Mouse (Mus musculus): ENCODE measurements around the gene Igdcc4. TPM values are rescaled to one million over a fixed set of nuclear protein-coding genes. Genes with fewer than 3 reads are reported as not detected.

Igdcc4 gene
- polyA plus RNA-seq, 1 experiment = 15.5 TPM

DNA sequence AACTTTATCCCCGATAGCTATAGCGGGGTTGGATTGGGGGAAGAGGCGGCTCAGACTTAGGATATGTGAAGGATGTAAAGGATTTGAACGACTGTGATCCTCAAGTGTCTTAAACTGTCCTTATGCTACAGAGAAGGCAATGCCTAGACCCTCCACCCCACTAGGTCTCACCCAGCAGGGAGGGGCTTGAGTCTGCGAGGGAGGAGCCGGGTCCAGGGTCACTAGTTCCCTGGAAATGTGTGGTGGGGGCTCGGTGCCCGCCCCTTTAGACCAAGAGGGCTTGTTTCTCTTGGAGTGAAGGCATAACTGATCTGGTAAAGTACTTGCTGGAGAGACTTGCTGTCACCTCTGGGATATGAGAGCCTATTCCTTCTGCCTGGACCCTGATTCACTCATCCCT lies 41.1 kb downstream of the Igdcc4 start:
- TF ChIP-seq CTCF (IDR thresholded peaks at IDR 0.05; ENCODE audit: low read depth, low read length) (no peak), EP300 (IDR thresholded peaks at IDR 0.05; ENCODE audit: insufficient read depth, low read depth, low read length) (no peak), POLR2A (IDR thresholded peaks at IDR 0.05; ENCODE audit: insufficient read depth, low read length) (no peak)

DNA sequence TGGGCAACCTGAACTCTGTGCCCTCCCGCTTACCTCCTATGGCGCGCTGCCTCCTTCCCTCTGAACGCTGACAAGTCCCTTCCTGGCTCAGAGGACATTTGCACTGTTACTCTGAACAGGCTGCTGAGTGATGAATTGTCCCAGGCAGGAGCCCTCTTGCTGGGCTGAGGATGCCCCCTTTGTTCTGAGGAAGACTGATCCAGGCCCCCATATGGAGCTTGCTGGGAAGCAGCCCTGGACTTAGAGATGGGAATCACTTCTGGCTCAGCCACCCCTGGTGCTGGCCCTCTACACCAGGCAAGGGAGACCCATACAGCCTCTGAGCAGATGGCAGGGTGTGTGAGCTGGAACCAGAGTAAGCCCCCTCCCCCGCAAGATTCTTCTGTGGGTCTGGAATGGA lies 44.7 kb downstream of the Igdcc4 start:
- H3K27ac ChIP-seq (ENCODE audit: insufficient read depth, low read length) = no peak overlapping the region
- TF ChIP-seq POLR2A (IDR thresholded peaks at IDR 0.05; ENCODE audit: insufficient read depth, low read length) (no peak), EP300 (IDR thresholded peaks at IDR 0.05; ENCODE audit: insufficient read depth, low read depth, low read length) (no peak), CTCF (IDR thresholded peaks at IDR 0.05; ENCODE audit: low read depth, low read length) (no peak)
- H3K4me3 ChIP-seq (ENCODE audit: low read depth, low read length) = no peak overlapping the region

More for the DNA sequence above, 41.1 kb downstream of the Igdcc4 start:
- H3K9me3 ChIP-seq (replicated peaks; ENCODE audit: control insufficient read depth, insufficient read depth, low read length, poor library complexity, severe bottlenecking) = no peaks in the 10 kb centered on the region
- no peaks in the 10 kb centered on the region for H3K4me1 ChIP-seq (ENCODE audit: control insufficient read depth, insufficient read depth, low read length)
- peaks cover 10% of the 10 kb centered on the region; the same call in 1 of the 2 replicates for H3K27me3 ChIP-seq (ENCODE audit: control insufficient read depth, insufficient read depth, low read length, poor library complexity, severe bottlenecking)
- H3K9ac ChIP-seq (ENCODE audit: low read depth, poor library complexity, severe bottlenecking) = no peak overlapping the region
- no peaks in the 10 kb centered on the region for H3K36me3 ChIP-seq (ENCODE audit: control insufficient read depth, insufficient read depth, low read length, poor library complexity, severe bottlenecking)
- no peak overlapping the region for H3K27ac ChIP-seq (ENCODE audit: insufficient read depth, low read length)
- H3K4me3 ChIP-seq (ENCODE audit: low read depth, low read length) = peak overlapping the region; percentile 84

DNA sequence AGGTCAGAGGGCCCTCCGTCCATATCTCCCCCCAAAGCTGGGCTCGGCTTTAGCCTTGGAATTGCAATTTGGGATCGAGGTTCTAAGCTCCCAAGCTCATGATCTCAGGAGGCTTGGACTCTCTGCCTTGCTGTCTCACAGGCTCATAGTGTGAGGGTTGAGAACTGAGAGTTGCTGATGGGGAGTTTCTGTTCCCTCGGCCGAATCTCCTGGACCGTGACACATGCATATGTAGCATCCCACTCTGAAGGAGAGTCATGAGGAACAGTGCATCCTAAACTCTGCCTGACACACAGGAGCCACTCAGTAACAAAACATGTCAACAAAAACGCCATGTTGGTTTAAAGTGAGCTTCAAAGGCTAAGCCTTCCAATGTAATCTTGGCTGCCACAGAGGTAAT lies 47.2 kb downstream of the Igdcc4 start:
- H3K9me3 ChIP-seq (replicated peaks; ENCODE audit: control insufficient read depth, insufficient read depth, low read length, poor library complexity, severe bottlenecking) = no peaks in the 10 kb centered on the region
- no peaks in the 10 kb centered on the region for H3K36me3 ChIP-seq (ENCODE audit: control insufficient read depth, insufficient read depth, low read length, poor library complexity, severe bottlenecking)
- no peaks in the 10 kb centered on the region for H3K4me1 ChIP-seq (ENCODE audit: control insufficient read depth, insufficient read depth, low read length)
- no peak overlapping the region for H3K27ac ChIP-seq (ENCODE audit: insufficient read depth, low read length)
- TF ChIP-seq EP300 (IDR thresholded peaks at IDR 0.05; ENCODE audit: insufficient read depth, low read depth, low read length) (no peak), CTCF (IDR thresholded peaks at IDR 0.05; ENCODE audit: low read depth, low read length) (no peak), POLR2A (IDR thresholded peaks at IDR 0.05; ENCODE audit: insufficient read depth, low read length) (no peak)
- H3K27me3 ChIP-seq (ENCODE audit: control insufficient read depth, insufficient read depth, low read length, poor library complexity, severe bottlenecking) = 0 out of 2 replicates have a peak, but pooled peaks cover under 1% of the 10 kb centered on the region
- no peak overlapping the region for H3K4me3 ChIP-seq (ENCODE audit: low read depth, low read length)
- H3K9ac ChIP-seq (ENCODE audit: low read depth, poor library complexity, severe bottlenecking) = no peak overlapping the region

More for the DNA sequence above, 44.7 kb downstream of the Igdcc4 start:
- H3K4me1 ChIP-seq (ENCODE audit: control insufficient read depth, insufficient read depth, low read length) = no peaks in the 10 kb centered on the region
- H3K27me3 ChIP-seq (ENCODE audit: control insufficient read depth, insufficient read depth, low read length, poor library complexity, severe bottlenecking) = peaks cover 4% of the 10 kb centered on the region; the same call in 1 of the 2 replicates
- H3K36me3 ChIP-seq (ENCODE audit: control insufficient read depth, insufficient read depth, low read length, poor library complexity, severe bottlenecking) = no peaks in the 10 kb centered on the region
- H3K9me3 ChIP-seq (replicated peaks; ENCODE audit: control insufficient read depth, insufficient read depth, low read length, poor library complexity, severe bottlenecking) = no peaks in the 10 kb centered on the region
- H3K9ac ChIP-seq (ENCODE audit: low read depth, poor library complexity, severe bottlenecking) = no peak overlapping the region

DNA sequence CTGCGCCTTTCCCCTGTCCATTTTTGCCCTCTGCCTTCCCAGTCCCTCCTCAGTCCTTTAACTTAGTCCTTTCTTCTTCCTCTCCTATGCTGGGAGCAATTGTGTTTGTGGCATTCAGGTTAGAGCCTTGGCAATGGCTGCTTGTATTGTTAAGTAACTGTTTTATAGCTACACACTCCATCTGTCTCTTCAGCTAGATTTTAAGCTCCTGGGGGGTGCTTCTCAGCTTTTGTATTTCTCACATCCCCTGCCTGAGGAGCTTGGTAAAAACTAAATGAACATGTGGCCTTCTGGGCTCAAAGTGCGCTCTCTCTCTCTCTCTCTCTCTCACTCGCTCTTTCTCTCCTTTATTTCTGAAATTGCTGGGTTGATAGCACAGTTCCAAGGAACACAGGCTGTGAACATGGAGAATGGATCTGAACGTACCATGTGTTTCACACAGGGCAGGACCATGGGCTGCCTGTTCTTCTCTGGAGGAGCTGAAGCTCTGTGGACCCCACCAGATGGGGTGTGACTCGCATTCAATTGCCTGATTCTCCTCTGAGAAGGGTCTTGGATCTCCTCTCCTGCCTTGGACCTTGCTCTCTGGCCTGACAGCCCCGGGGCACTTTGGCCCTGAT lies 51.5 kb downstream of the Igdcc4 start:
- TF ChIP-seq EP300 (IDR thresholded peaks at IDR 0.05; ENCODE audit: insufficient read depth, low read depth, low read length) (no peak), POLR2A (IDR thresholded peaks at IDR 0.05; ENCODE audit: insufficient read depth, low read length) (no peak), CTCF (IDR thresholded peaks at IDR 0.05; ENCODE audit: low read depth, low read length) (no peak)
- Histone ChIP-seq H3K9me3 (replicated peaks; ENCODE audit: control insufficient read depth, insufficient read depth, low read length, poor library complexity, severe bottlenecking) (no peaks in the 10 kb centered on the region), H3K36me3 (ENCODE audit: control insufficient read depth, insufficient read depth, low read length, poor library complexity, severe bottlenecking) (no peaks in the 10 kb centered on the region), H3K4me1 (ENCODE audit: control insufficient read depth, insufficient read depth, low read length) (peaks cover 3% of the 10 kb centered on the region), H3K27me3 (ENCODE audit: control insufficient read depth, insufficient read depth, low read length, poor library complexity, severe bottlenecking) (no peaks in the 10 kb centered on the region), H3K4me3 (ENCODE audit: low read depth, low read length) (no peak overlapping the region), H3K27ac (ENCODE audit: insufficient read depth, low read length) (no peak overlapping the region), H3K9ac (ENCODE audit: low read depth, poor library complexity, severe bottlenecking) (no peak overlapping the region)

DNA sequence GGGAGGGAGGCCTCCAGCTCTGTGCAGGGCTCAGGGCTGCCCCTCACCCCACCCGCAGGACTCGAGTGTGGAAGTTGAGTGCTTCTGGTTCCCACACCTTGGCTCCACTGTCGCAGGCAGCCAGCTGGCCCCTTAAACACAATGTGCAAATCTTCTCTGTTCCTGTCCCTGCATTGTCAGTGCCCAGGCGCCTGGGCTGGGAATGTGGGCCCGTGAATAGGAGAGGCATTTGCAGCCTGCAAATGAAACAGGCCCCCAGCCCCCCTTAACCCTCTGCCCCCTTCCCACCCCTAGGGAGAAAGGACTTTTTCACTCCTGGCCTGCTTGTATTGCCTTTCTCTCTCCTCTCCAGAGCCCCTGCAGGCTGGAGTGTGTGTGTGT lies 52.0 kb downstream of the Igdcc4 start:
- H3K4me1 ChIP-seq (ENCODE audit: control insufficient read depth, insufficient read depth, low read length) = peaks cover 3% of the 10 kb centered on the region
- H3K27me3 ChIP-seq (ENCODE audit: control insufficient read depth, insufficient read depth, low read length, poor library complexity, severe bottlenecking) = no peaks in the 10 kb centered on the region
- H3K27ac ChIP-seq (ENCODE audit: insufficient read depth, low read length) = no peak overlapping the region
- TF ChIP-seq POLR2A (IDR thresholded peaks at IDR 0.05; ENCODE audit: insufficient read depth, low read length) (no peak), EP300 (IDR thresholded peaks at IDR 0.05; ENCODE audit: insufficient read depth, low read depth, low read length) (no peak)
- no peak overlapping the region for H3K4me3 ChIP-seq (ENCODE audit: low read depth, low read length)
- no peaks in the 10 kb centered on the region for H3K9me3 ChIP-seq (replicated peaks; ENCODE audit: control insufficient read depth, insufficient read depth, low read length, poor library complexity, severe bottlenecking)
- H3K36me3 ChIP-seq (ENCODE audit: control insufficient read depth, insufficient read depth, low read length, poor library complexity, severe bottlenecking) = no peaks in the 10 kb centered on the region
- H3K9ac ChIP-seq (ENCODE audit: low read depth, poor library complexity, severe bottlenecking) = no peak overlapping the region

DNA sequence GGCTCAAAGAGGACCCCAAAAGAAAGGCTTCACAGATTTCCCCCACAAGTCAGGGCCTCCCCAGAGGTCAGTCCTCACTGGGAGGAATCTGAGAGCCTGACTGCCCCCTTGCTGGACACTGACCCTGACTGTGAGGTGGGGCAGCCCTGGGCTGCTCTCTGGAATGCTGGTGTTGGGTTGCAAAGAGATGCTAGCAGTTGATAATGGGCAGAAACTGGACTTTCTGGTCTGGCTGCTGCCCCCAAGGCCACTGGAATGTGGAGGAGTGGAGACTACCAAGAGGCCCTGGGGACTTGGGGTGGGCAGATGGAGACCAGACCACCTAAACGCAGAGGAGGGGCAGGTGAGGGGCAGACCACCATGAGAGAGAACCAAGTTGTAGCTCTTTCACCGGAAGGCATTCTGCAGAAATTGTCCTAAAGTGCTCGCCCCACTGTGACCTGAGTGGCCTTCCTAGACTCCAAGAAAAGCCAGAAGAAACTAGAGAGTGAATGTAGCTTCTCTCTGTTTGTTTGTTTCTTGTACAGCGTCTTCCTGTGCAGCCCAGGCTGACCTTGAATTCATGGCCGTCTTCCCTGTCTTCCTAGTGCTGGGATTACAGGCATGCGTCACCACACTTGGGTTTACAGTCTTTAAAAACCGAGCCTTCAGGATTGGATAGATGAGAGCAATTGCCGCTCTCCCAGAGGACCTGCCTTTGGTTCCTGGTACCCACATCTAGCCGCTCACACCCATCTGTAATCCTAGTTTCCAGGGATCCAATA lies 53.6 kb downstream of the Igdcc4 start:
- Histone ChIP-seq H3K27me3 (ENCODE audit: control insufficient read depth, insufficient read depth, low read length, poor library complexity, severe bottlenecking) (no peaks in the 10 kb centered on the region), H3K36me3 (ENCODE audit: control insufficient read depth, insufficient read depth, low read length, poor library complexity, severe bottlenecking) (no peaks in the 10 kb centered on the region), H3K4me1 (ENCODE audit: control insufficient read depth, insufficient read depth, low read length) (peaks cover 3% of the 10 kb centered on the region), H3K27ac (ENCODE audit: insufficient read depth, low read length) (no peak overlapping the region), H3K4me3 (ENCODE audit: low read depth, low read length) (no peak overlapping the region), H3K9ac (ENCODE audit: low read depth, poor library complexity, severe bottlenecking) (no peak overlapping the region), H3K9me3 (replicated peaks; ENCODE audit: control insufficient read depth, insufficient read depth, low read length, poor library complexity, severe bottlenecking) (no peaks in the 10 kb centered on the region)
- TF ChIP-seq EP300 (IDR thresholded peaks at IDR 0.05; ENCODE audit: insufficient read depth, low read depth, low read length) (peak; percentile 61; the same call in 1 of the 2 replicates), POLR2A (IDR thresholded peaks at IDR 0.05; ENCODE audit: insufficient read depth, low read length) (no peak), CTCF (IDR thresholded peaks at IDR 0.05; ENCODE audit: low read depth, low read length) (no peak)
